14 mouse cellular contexts compared by ENCODE assay signal in genomic region chr6:140102043-140102442, GRCm38 (mm10).
"Had no signal": no experiment of that assay in that cellular context is flagged by ENCODE, and none has a peak within 500 bp of the region (broad histone marks: within the 10 kb centered on the region; RNA-seq: fewer than 3 reads in every experiment).

No protein-coding gene starts in this region.

- H3K4me3 ChIP-seq: left cerebral cortex, adult 2 months; limb, embryonic 13.5 days; liver, embryonic 12.5 days; lung, embryonic 15.5 days; myocyte; neural tube, embryonic 15.5 days had no signal

- DNase-seq: kidney, adult 18-20 months; kidney, postnatal 10 days; kidney, postnatal 4 days; lung, postnatal 14 days; midbrain, embryonic 14.5 days; right cerebral cortex, adult 18-20 months; right cerebral cortex, postnatal 25 days; thymus, postnatal 4 days had no signal

- H3K27ac ChIP-seq: left cerebral cortex, adult 2 months; limb, embryonic 13.5 days; liver, embryonic 12.5 days; lung, embryonic 15.5 days; neural tube, embryonic 15.5 days had no signal

- H3K9me3 ChIP-seq: limb, embryonic 13.5 days; liver, embryonic 12.5 days; lung, embryonic 15.5 days; neural tube, embryonic 15.5 days had no signal

- ATAC-seq: liver, embryonic 12.5 days had no signal

- H3K4me1 ChIP-seq: limb, embryonic 13.5 days; liver, embryonic 12.5 days; neural tube, embryonic 15.5 days had no signal

- H3K9ac ChIP-seq: limb, embryonic 13.5 days; liver, embryonic 12.5 days; lung, embryonic 15.5 days; neural tube, embryonic 15.5 days had no signal

- H3K27me3 ChIP-seq: limb, embryonic 13.5 days; liver, embryonic 12.5 days; lung, embryonic 15.5 days; neural tube, embryonic 15.5 days had no signal

- H3K36me3 ChIP-seq: limb, embryonic 13.5 days; liver, embryonic 12.5 days; lung, embryonic 15.5 days; neural tube, embryonic 15.5 days had no signal

- H3K4me2 ChIP-seq: limb, embryonic 13.5 days; liver, embryonic 12.5 days; lung, embryonic 15.5 days; neural tube, embryonic 15.5 days had no signal
